ENCODE assay signal across 8 mouse cellular contexts in the genomic region with DNA sequence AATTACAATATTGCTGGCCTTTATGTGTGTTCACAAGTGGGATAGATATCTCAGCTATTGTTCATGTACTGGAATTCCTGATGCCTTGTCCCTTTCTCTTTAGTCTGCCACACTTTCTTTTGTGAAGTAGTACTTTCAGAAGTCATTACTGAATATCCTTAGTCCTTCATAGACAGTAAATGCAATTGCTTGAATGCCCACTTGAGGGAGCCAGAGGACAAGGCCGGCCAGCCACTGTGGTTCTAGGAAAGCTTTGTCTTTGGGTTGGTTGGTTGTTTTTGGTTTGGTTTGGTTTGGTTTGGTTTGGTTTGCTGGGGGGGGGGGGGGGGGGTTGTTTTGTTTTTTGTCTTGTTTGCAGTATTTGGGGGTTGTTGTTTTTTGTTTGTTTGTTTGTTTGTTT. TPM values are rescaled to one million over a fixed set of nuclear protein-coding genes. Genes with fewer than 3 reads are reported as not detected.
A peak's percentile ranks its signal among the peaks of the same experiment; 100 is the strongest.
DNase-seq lines count a peak whose midpoint lies in the region; ATAC-seq lines count a peak whose summit lies in the region.

No protein-coding gene starts in this region.

- no peaks in the 10 kb centered on the region for H3K9me3 ChIP-seq in kidney, embryonic 16.5 days (ENCODE audit: low read length)
- no peaks in the 10 kb centered on the region for H3K9me3 ChIP-seq in limb, embryonic 11.5 days (ENCODE audit: control insufficient read depth, low read length)

- no peak overlapping the region for H3K9ac ChIP-seq in kidney, embryonic 16.5 days (replicated peaks; ENCODE audit: low read length)
- no peak overlapping the region for H3K9ac ChIP-seq in limb, embryonic 11.5 days (ENCODE audit: low read length)

- H3K4me3 ChIP-seq in kidney, embryonic 16.5 days (ENCODE audit: low read length): no peak overlapping the region
- H3K4me3 ChIP-seq in limb, embryonic 11.5 days (ENCODE audit: low read depth, low read length): no peak overlapping the region

- 0% methylated on average over 1 of the region's 1 CpGs for WGBS in kidney, embryonic 16.5 days
- 0% methylated on average over 1 of the region's 1 CpGs for WGBS in limb, embryonic 11.5 days

- H3K4me1 ChIP-seq in kidney, embryonic 16.5 days (ENCODE audit: insufficient read depth, low read length): no peaks in the 10 kb centered on the region
- no peaks in the 10 kb centered on the region for H3K4me1 ChIP-seq in limb, embryonic 11.5 days (ENCODE audit: control insufficient read depth, insufficient read depth, low read length)

- H3K27me3 ChIP-seq in kidney, embryonic 16.5 days (ENCODE audit: insufficient read depth, low read length): no peaks in the 10 kb centered on the region
- H3K27me3 ChIP-seq in limb, embryonic 11.5 days (ENCODE audit: control insufficient read depth, insufficient read depth, low read length): no peaks in the 10 kb centered on the region

- H3K27ac ChIP-seq in kidney, embryonic 16.5 days (ENCODE audit: low read length): no peak overlapping the region
- H3K27ac ChIP-seq in limb, embryonic 11.5 days (replicated peaks; ENCODE audit: low read depth, low read length): no peak overlapping the region

- DNase-seq in kidney, adult 18-20 months: peak; percentile 70
- DNase-seq in cerebellum, adult 8-10 months: peak; percentile 69
- peak; percentile 76 for DNase-seq in forelimb bud, embryonic 11.5 days (ENCODE audit: low read depth, low spot score)
- DNase-seq in induced T-regulatory cell, adult 2 months (ENCODE audit: low read depth): peak; percentile 92
- peak; percentile 86 for DNase-seq in limb, embryonic 11.5 days (ENCODE audit: low spot score)
- peak; percentile 58 to 83 for DNase-seq in natural killer cell, adult 2 months (ENCODE audit: low spot score in 2 of 2)
- peak; percentile 82 to 93 for DNase-seq in spleen, postnatal 4 days (ENCODE audit: low spot score in 2 of 2)

- ATAC-seq in kidney, embryonic 16.5 days (ENCODE audit: low FRiP score, low TSS enrichment): no peak
- ATAC-seq in limb, embryonic 11.5 days (ENCODE audit: insufficient number of reproducible peaks, low FRiP score, low TSS enrichment, low read depth): no peak

- H3K36me3 ChIP-seq in kidney, embryonic 16.5 days (ENCODE audit: insufficient read depth, low read length): no peaks in the 10 kb centered on the region
- H3K36me3 ChIP-seq in limb, embryonic 11.5 days (ENCODE audit: control insufficient read depth, insufficient read depth, low read length): no peaks in the 10 kb centered on the region

- no peak overlapping the region for H3K4me2 ChIP-seq in kidney, embryonic 16.5 days (replicated peaks; ENCODE audit: low read depth, low read length)
- no peak overlapping the region for H3K4me2 ChIP-seq in limb, embryonic 11.5 days (ENCODE audit: low read depth, severe bottlenecking)

RNA-seq across cellular contexts. Expression of gene Incenp, which starts 16.6 kb away (rescaled TPM):
- polyA plus RNA-seq in kidney, embryonic 16.5 days (2015; fragmentation: Nextera tagmentation; extraction: Ambion mirVana): 99.9 and 106 TPM in 2 replicates
- 116 and 117 TPM in 2 replicates for polyA plus RNA-seq in limb, embryonic 11.5 days (2014; fragmentation: Nextera tagmentation; extraction: Ambion mirVana)
